Mouse (Mus musculus): Measurements from ENCODE around the gene Rtp2. TPM values are rescaled to one million over a fixed set of nuclear protein-coding genes. Genes with fewer than 3 reads are reported as not detected.

Rtp2 gene
- polyA plus RNA-seq, 1 experiment: not detected

DNA sequence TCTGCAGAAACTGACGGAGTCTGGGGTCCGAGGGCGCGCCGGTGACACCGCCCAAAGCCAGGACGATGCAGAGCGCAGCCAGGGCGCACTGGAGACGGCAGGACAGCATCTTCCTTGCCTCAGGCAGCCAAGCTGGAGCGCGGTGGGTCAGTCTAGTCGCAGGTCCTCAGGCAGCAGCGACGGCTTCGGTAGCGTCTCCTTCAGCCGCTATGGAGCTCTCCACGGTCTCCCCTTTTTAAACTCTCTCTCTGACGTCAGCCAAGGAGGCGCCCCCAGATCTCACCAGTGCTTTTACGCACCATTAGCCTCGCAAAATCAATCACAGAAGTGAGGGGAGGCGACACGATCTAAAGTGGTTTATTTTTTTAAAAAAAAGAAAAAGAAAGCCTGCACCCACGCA is 41.6 kb downstream of the Rtp2 start, which contains the start of gene Sst:
Gene Sst, minus strand, starts transcription at position 323 of the 400 bp plus-strand sequence.
- no peaks in the 10 kb centered on the region for H3K4me1 ChIP-seq (ENCODE audit: control insufficient read depth, insufficient read depth, insufficient read length)
- no peak within 1 kb of the TSS for H3K27ac ChIP-seq (ENCODE audit: insufficient read depth, low read length)
- H3K36me3 ChIP-seq (ENCODE audit: control insufficient read depth, insufficient read depth, low read length): no peaks in the 10 kb centered on the region
- no peak for DNase-seq (ENCODE audit: low read depth in 1 of 2, low spot score in 2 of 2)
- peaks cover 2% of the 10 kb centered on the region; the same call in 1 of the 2 replicates for H3K27me3 ChIP-seq (ENCODE audit: control insufficient read depth, insufficient read depth, low read length)
- H3K4me3 ChIP-seq (ENCODE audit: extremely low read depth, insufficient read depth, insufficient read length): no peak within 1 kb of the TSS
- 11% methylated on average over 26 of the region's 26 CpGs for WGBS
- no peak for TF ChIP-seq POLR2A (IDR thresholded peaks at IDR 0.05; ENCODE audit: low read depth, low read length)
- TF ChIP-seq CTCF (IDR thresholded peaks at IDR 0.05; ENCODE audit: extremely low read depth, insufficient read depth, insufficient read length, insufficient replicate concordance): no peak

DNA sequence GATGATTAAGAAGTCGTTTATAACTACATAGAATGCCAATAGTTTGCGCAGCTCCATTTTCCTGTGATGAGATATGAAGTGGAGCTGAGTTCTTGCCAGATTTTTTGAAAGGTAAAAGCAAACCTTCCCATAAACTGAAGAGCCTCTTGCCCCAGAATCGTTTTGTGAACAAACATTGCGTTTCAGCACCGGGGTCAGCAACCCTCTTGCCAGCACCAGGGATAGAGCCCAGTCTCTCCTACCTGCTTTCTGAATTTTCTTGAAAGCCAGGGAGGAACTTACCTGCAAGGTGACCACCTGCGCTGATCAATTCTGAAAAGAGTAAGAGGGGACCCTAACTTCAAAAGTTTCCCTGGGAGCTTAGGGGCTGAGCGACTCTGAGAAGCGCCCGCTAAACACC is 42.0 kb downstream of the Rtp2 start:
- Histone ChIP-seq H3K27ac (ENCODE audit: insufficient read depth, low read length) (no peak overlapping the region), H3K36me3 (ENCODE audit: control insufficient read depth, insufficient read depth, low read length) (no peaks in the 10 kb centered on the region), H3K4me3 (ENCODE audit: extremely low read depth, insufficient read depth, insufficient read length) (no peak overlapping the region), H3K27me3 (ENCODE audit: control insufficient read depth, insufficient read depth, low read length) (peaks cover 2% of the 10 kb centered on the region; the same call in 1 of the 2 replicates), H3K4me1 (ENCODE audit: control insufficient read depth, insufficient read depth, insufficient read length) (no peaks in the 10 kb centered on the region)
- TF ChIP-seq POLR2A (IDR thresholded peaks at IDR 0.05; ENCODE audit: low read depth, low read length) (no peak), CTCF (IDR thresholded peaks at IDR 0.05; ENCODE audit: extremely low read depth, insufficient read depth, insufficient read length, insufficient replicate concordance) (no peak)
- WGBS: 12% methylated on average over 9 of the region's 9 CpGs
- no peak for DNase-seq (ENCODE audit: low read depth in 1 of 2, low spot score in 2 of 2)

DNA sequence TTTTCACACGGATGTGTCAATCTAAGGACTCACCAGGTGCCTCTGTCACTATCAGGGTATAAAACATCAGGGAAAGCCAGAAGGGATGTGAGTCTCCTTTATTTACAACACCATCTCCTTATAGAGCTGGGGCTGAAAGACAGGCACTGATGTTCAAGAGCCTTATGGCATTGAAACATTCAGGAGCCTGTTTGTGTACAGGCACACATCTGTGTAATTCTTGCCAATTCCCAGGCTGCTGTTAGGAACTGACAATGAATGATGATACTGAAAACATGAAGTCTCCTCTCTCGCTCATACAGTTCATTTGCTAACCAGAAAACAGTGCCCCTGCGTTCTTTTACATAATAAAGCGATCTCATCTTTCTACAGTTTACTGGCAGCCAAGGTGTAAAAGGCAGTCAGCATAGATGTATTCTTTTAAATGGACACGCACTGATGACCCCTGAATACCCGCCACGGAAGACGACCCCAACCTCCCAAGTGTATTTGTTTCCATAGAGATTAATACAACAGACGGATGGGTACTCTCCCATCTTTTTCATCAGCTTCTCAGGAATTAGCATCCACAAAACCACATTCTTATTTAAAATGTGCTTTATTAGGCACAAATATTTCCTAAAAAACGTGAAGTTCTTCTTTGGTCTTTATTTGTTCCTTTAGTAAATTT is 44.1 kb downstream of the Rtp2 start:
- peaks cover 2% of the 10 kb centered on the region; the same call in 1 of the 2 replicates for H3K27me3 ChIP-seq (ENCODE audit: control insufficient read depth, insufficient read depth, low read length)
- no peak overlapping the region for H3K4me3 ChIP-seq (ENCODE audit: extremely low read depth, insufficient read depth, insufficient read length)
- DNase-seq (ENCODE audit: low read depth in 1 of 2, low spot score in 2 of 2): no peak
- TF ChIP-seq POLR2A (IDR thresholded peaks at IDR 0.05; ENCODE audit: low read depth, low read length) (no peak), CTCF (IDR thresholded peaks at IDR 0.05; ENCODE audit: extremely low read depth, insufficient read depth, insufficient read length, insufficient replicate concordance) (no peak)
- no peak overlapping the region for H3K27ac ChIP-seq (ENCODE audit: insufficient read depth, low read length)
- no peaks in the 10 kb centered on the region for H3K4me1 ChIP-seq (ENCODE audit: control insufficient read depth, insufficient read depth, insufficient read length)
- WGBS: 77% methylated on average over 10 of the region's 10 CpGs
- no peaks in the 10 kb centered on the region for H3K36me3 ChIP-seq (ENCODE audit: control insufficient read depth, insufficient read depth, low read length)

DNA sequence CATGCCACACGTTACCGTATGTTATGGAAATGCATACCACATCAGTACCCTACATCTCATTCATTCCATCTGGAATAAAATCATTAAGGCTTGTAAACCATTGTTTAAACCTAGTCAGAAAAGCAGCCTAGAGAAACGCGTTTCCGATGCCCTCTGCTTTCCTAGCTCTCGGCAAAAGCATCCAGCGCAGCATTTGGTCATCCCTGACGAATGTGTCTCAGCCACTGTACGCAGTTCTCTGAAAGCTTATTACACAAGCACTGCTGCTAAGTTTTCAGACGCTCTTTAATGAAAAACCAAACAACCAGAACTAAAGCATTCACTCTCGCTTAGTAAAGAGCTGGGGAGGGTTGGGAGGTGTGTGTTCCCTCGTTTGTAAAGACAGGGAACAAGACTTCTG is 47.1 kb downstream of the Rtp2 start:
- no peak overlapping the region for H3K27ac ChIP-seq (ENCODE audit: insufficient read depth, low read length)
- WGBS: 85% methylated on average over 12 of the region's 12 CpGs
- DNase-seq (ENCODE audit: low read depth in 1 of 2, low spot score in 2 of 2): no peak
- H3K4me1 ChIP-seq (ENCODE audit: control insufficient read depth, insufficient read depth, insufficient read length): no peaks in the 10 kb centered on the region
- H3K36me3 ChIP-seq (ENCODE audit: control insufficient read depth, insufficient read depth, low read length): no peaks in the 10 kb centered on the region
- no peaks in the 10 kb centered on the region; the same call in 1 of the 2 replicates for H3K27me3 ChIP-seq (ENCODE audit: control insufficient read depth, insufficient read depth, low read length)
- TF ChIP-seq POLR2A (IDR thresholded peaks at IDR 0.05; ENCODE audit: low read depth, low read length) (no peak), CTCF (IDR thresholded peaks at IDR 0.05; ENCODE audit: extremely low read depth, insufficient read depth, insufficient read length, insufficient replicate concordance) (no peak)
- H3K4me3 ChIP-seq (ENCODE audit: extremely low read depth, insufficient read depth, insufficient read length): no peak overlapping the region

Other genes starting within 250 kb of the Rtp2 start
- gene Sst, start 41.4 kb downstream of the Rtp2 start, polyA plus RNA-seq (2012; rRNA removed): 0.32 TPM in 1 of 2 replicates, not detected in the other
- not detected in 2 replicates for gene Gm37419, start 56.1 kb upstream of the Rtp2 start, polyA plus RNA-seq (2012; rRNA removed)
- 24.1 and 29.3 TPM in 2 replicates for gene Bcl6, start 56.5 kb upstream of the Rtp2 start, polyA plus RNA-seq (2012; rRNA removed)

Measured in spleen, adult 2 months (tissue).